20 mouse cellular contexts compared by ENCODE assay signal in the genomic region with DNA sequence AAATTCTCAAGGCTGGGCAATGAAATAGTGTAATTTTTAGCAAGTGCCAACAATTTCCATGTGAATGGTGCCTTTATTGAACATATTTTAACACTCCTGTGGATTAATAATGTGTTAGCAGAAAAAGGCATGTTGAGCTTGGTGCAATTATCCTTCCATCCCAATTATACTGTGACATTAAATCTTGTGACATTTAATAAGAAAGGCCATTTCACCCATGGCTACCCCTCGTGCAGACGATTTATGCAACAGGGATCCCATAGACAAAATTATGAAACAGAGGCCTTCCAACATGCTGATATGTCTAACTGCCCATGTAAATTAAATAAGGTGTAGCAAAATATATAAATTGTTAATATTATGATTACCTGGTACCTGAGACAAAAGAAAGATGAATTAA.
DNase-seq lines count a peak whose midpoint lies in the region; ATAC-seq and TF ChIP-seq lines count a peak whose summit lies in the region.
"Had no signal": no experiment of that assay in that cellular context is flagged by ENCODE, and none has a peak within 500 bp of the region (broad histone marks: within the 10 kb centered on the region; RNA-seq: fewer than 3 reads in every experiment).

No protein-coding gene starts in this region.

- no peaks in the 10 kb centered on the region for H3K4me1 ChIP-seq in forebrain, embryonic 16.5 days (replicated peaks; ENCODE audit: control insufficient read depth, insufficient read depth, low read length)
- no peaks in the 10 kb centered on the region for H3K4me1 ChIP-seq in forebrain, embryonic 14.5 days (ENCODE audit: control insufficient read depth, insufficient read depth, low read length)
- no peaks in the 10 kb centered on the region for H3K4me1 ChIP-seq in midbrain, postnatal 0 days (ENCODE audit: insufficient read depth, low read length)
- no peaks in the 10 kb centered on the region for H3K4me1 ChIP-seq in midbrain, embryonic 14.5 days (ENCODE audit: control insufficient read depth, insufficient read depth, low read length)
- H3K4me1 ChIP-seq in neural tube, embryonic 13.5 days (replicated peaks) = peaks cover 6% of the 10 kb centered on the region; the same call in 1 of the 2 replicates
- H3K4me1 ChIP-seq: hindbrain, embryonic 12.5 days had no signal

- no peak overlapping the region for H3K9ac ChIP-seq in forebrain, embryonic 16.5 days (replicated peaks; ENCODE audit: low read depth, low read length)
- no peak overlapping the region for H3K9ac ChIP-seq in forebrain, embryonic 14.5 days (ENCODE audit: low read length)
- H3K9ac ChIP-seq in midbrain, postnatal 0 days (replicated peaks; ENCODE audit: low read length, poor library complexity, severe bottlenecking) = no peak overlapping the region
- no peak overlapping the region for H3K9ac ChIP-seq in midbrain, embryonic 14.5 days (replicated peaks; ENCODE audit: low read length)
- no peak overlapping the region for H3K9ac ChIP-seq in neural tube, embryonic 13.5 days
- H3K9ac ChIP-seq: forebrain, postnatal 0 days; hindbrain, embryonic 12.5 days had no signal

- TF ChIP-seq CTCF in midbrain, postnatal 0 days (IDR thresholded peaks at IDR 0.05) = no peak

- ATAC-seq in forebrain, embryonic 16.5 days = 0 out of 2 replicates have a peak, but pooled peaks have one; percentile 23
- ATAC-seq in forebrain, embryonic 14.5 days = no peak
- no peak for ATAC-seq in midbrain, postnatal 0 days (ENCODE audit: low FRiP score)
- no peak for ATAC-seq in midbrain, embryonic 14.5 days (ENCODE audit: low FRiP score, low TSS enrichment)
- ATAC-seq in neural tube, embryonic 13.5 days (ENCODE audit: low read depth) = peak; percentile 72; the same call in 1 of the 2 replicates
- ATAC-seq: CD4-positive, CD25-positive, alpha-beta regulatory T cell, adult 4 months; forebrain, postnatal 0 days; intestine, embryonic 16.5 days had no signal

- no peaks in the 10 kb centered on the region for H3K27me3 ChIP-seq in forebrain, embryonic 16.5 days (replicated peaks; ENCODE audit: control insufficient read depth, insufficient read depth, low read length)
- no peaks in the 10 kb centered on the region for H3K27me3 ChIP-seq in forebrain, embryonic 14.5 days (replicated peaks; ENCODE audit: control insufficient read depth, insufficient read depth, low read length)
- H3K27me3 ChIP-seq in midbrain, postnatal 0 days (ENCODE audit: insufficient read depth, low read length) = no peaks in the 10 kb centered on the region
- no peaks in the 10 kb centered on the region for H3K27me3 ChIP-seq in midbrain, embryonic 14.5 days (ENCODE audit: control insufficient read depth, insufficient read depth, low read length)
- no peaks in the 10 kb centered on the region for H3K27me3 ChIP-seq in neural tube, embryonic 13.5 days
- H3K27me3 ChIP-seq: hindbrain, embryonic 12.5 days had no signal

- H3K9me3 ChIP-seq in forebrain, embryonic 16.5 days (ENCODE audit: control insufficient read depth, low read length) = no peaks in the 10 kb centered on the region
- H3K9me3 ChIP-seq in forebrain, embryonic 14.5 days (replicated peaks; ENCODE audit: control insufficient read depth, low read length) = no peaks in the 10 kb centered on the region
- H3K9me3 ChIP-seq in midbrain, postnatal 0 days (ENCODE audit: low read length) = no peaks in the 10 kb centered on the region
- no peaks in the 10 kb centered on the region for H3K9me3 ChIP-seq in midbrain, embryonic 14.5 days (ENCODE audit: control insufficient read depth, low read length)
- H3K9me3 ChIP-seq in neural tube, embryonic 13.5 days = no peaks in the 10 kb centered on the region
- H3K9me3 ChIP-seq: hindbrain, embryonic 12.5 days had no signal

- WGBS in forebrain, embryonic 16.5 days = 49% methylated on average over 2 of the region's 2 CpGs
- WGBS in forebrain, embryonic 14.5 days = 58% methylated on average over 2 of the region's 2 CpGs
- 54% methylated on average over 2 of the region's 2 CpGs for WGBS in midbrain, postnatal 0 days
- WGBS in midbrain, embryonic 14.5 days = 59% methylated on average over 2 of the region's 2 CpGs
- WGBS in neural tube, embryonic 13.5 days = 46% methylated on average over 2 of the region's 2 CpGs

- H3K4me2 ChIP-seq in forebrain, embryonic 16.5 days (ENCODE audit: low read length) = no peak overlapping the region
- H3K4me2 ChIP-seq in forebrain, embryonic 14.5 days (ENCODE audit: low read length) = no peak overlapping the region
- no peak overlapping the region for H3K4me2 ChIP-seq in midbrain, postnatal 0 days (ENCODE audit: low read depth, low read length, poor library complexity, severe bottlenecking)
- no peak overlapping the region for H3K4me2 ChIP-seq in midbrain, embryonic 14.5 days (ENCODE audit: low read length)
- no peak overlapping the region for H3K4me2 ChIP-seq in neural tube, embryonic 13.5 days
- H3K4me2 ChIP-seq: heart, embryonic 11.5 days; hindbrain, embryonic 12.5 days had no signal

- H3K36me3 ChIP-seq in forebrain, embryonic 16.5 days (ENCODE audit: control insufficient read depth, insufficient read depth) = no peaks in the 10 kb centered on the region
- H3K36me3 ChIP-seq in forebrain, embryonic 14.5 days (ENCODE audit: control insufficient read depth, insufficient read depth, low read length) = no peaks in the 10 kb centered on the region
- no peaks in the 10 kb centered on the region for H3K36me3 ChIP-seq in midbrain, postnatal 0 days (ENCODE audit: insufficient read depth, low read length)
- no peaks in the 10 kb centered on the region for H3K36me3 ChIP-seq in midbrain, embryonic 14.5 days (ENCODE audit: control insufficient read depth, insufficient read depth, low read length)
- H3K36me3 ChIP-seq in neural tube, embryonic 13.5 days = no peaks in the 10 kb centered on the region
- H3K36me3 ChIP-seq: hindbrain, embryonic 12.5 days had no signal

- H3K27ac ChIP-seq in forebrain, embryonic 16.5 days (ENCODE audit: low read length) = no peak overlapping the region
- H3K27ac ChIP-seq in forebrain, embryonic 14.5 days (ENCODE audit: low read depth, low read length) = no peak overlapping the region
- H3K27ac ChIP-seq in midbrain, postnatal 0 days (ENCODE audit: low read depth, low read length) = no peak overlapping the region
- H3K27ac ChIP-seq in midbrain, embryonic 14.5 days (replicated peaks; ENCODE audit: low read depth, low read length) = no peak overlapping the region
- peak overlapping the region; percentile 46 for H3K27ac ChIP-seq in neural tube, embryonic 13.5 days (replicated peaks)
- H3K27ac ChIP-seq: gastrocnemius, adult 2 months; hindbrain, embryonic 12.5 days had no signal

- no peak for DNase-seq in forebrain, embryonic 14.5 days (ENCODE audit: low spot score)
- DNase-seq in midbrain, postnatal 0 days (ENCODE audit: low spot score) = peak; percentile 30
- no peak for DNase-seq in midbrain, embryonic 14.5 days
- DNase-seq in left cerebral cortex, adult 11 months (ENCODE audit: low spot score) = no peak
- DNase-seq in B cell, adult 2 months = no peak
- DNase-seq: adrenal gland, adult 8-10 months; adrenal gland, postnatal 25 days; cerebellum, adult 18-20 months; cerebellum, adult 9-10 months; cerebellum, postnatal 14 days; gastrocnemius, adult 2 months; gastrocnemius, postnatal 14 days; heart, adult 11 months had no signal

- H3K4me3 ChIP-seq in forebrain, embryonic 16.5 days (replicated peaks; ENCODE audit: low read length) = no peak overlapping the region
- H3K4me3 ChIP-seq in forebrain, embryonic 14.5 days (ENCODE audit: low read depth, low read length) = no peak overlapping the region
- no peak overlapping the region for H3K4me3 ChIP-seq in midbrain, postnatal 0 days (ENCODE audit: low read depth, low read length)
- no peak overlapping the region for H3K4me3 ChIP-seq in midbrain, embryonic 14.5 days (replicated peaks; ENCODE audit: low read depth, low read length)
- no peak overlapping the region for H3K4me3 ChIP-seq in neural tube, embryonic 13.5 days
- H3K4me3 ChIP-seq: gastrocnemius, adult 2 months; hindbrain, embryonic 12.5 days had no signal

Comparison
In these comparisons a context has a peak if more than half of its experiments do, and no peak if none do; other contexts are left out.
1. ATAC-seq: peak in forebrain, embryonic 16.5 days (single experiment) and neural tube, embryonic 13.5 days (single experiment); none in forebrain, embryonic 14.5 days (single experiment), midbrain, postnatal 0 days (single experiment) and midbrain, embryonic 14.5 days (single experiment).